Mouse (Mus musculus) gonadal fat pad, adult 2 months (tissue): Measurements from ENCODE around the gene Basp1. TPM values are rescaled to one million over a fixed set of nuclear protein-coding genes. Genes with fewer than 3 reads are reported as not detected.
"Not testable (repeated sequence)": the region's sequence is repeated elsewhere in the genome, so short reads cannot be mapped to it uniquely, and the experiment has no call there.

ENCODE experiments used
- DNase-seq: peaks from one replicate; pipeline ENCODE4 v3.0.0-alpha.2; 2012; ENCODE audit warnings: low read depth
- polyA plus RNA-seq: library from polyadenylated mRNA; depleted of rRNA; stranded (reverse); fragments of >200 nt; gene quantifications from 2 replicates; pipeline ENCODE4 v1.2.3, GENCODE M21; 2012; rRNA removed

Basp1 gene
- polyA plus RNA-seq: 41.5 and 97.4 TPM in 2 replicates

DNA sequence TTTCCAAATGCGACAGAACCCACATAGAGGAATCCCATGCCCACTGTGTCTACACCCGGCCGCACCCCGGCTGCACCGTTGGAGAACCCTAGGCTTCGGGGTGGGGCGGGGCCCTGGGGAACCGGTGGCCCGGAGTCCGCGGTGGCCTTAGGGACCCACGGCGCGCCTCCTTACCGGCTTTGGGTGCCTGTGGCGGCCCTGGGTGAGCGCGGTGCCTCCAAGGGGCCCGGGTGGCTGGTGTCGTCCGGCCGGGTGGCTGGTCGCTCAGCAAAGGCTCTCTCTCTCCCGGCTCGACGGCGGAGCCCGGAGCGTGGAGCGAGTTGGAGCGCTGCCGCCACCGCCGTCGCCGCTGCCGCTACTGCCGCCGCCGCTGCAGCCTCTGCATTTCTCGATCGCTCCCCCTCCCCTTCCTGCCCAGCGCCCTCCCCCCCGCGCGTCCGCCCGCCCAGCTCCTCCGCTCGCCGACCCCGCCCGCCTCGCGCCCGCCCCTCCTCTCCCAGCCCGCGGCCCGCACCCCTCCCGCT lies at the start of gene Basp1:
Gene Basp1, minus strand, starts transcription at position 387 of the 524 bp plus-strand sequence.
- no peak for DNase-seq

DNA sequence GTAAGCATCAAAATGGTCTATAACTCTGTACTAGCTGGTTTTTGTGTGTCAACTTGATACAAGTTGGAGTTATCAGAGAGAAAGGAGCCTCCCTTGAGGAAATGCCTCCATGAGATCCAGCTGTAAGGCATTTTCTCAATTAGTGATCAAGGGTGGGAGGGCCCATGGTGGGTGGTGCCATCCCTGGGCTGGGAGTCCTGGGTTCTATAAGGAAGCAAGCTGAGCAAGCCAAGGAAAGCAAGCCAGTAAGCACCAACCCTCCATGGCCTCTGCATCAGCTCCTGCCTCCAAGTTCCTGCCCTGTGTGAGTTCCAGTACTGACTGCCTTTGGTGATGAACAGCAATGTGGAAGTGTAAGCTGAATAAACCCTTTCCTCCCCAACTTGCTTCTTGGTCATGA lies 49.5 kb upstream of the Basp1 start:
- DNase-seq: not testable (repeated sequence)

DNA sequence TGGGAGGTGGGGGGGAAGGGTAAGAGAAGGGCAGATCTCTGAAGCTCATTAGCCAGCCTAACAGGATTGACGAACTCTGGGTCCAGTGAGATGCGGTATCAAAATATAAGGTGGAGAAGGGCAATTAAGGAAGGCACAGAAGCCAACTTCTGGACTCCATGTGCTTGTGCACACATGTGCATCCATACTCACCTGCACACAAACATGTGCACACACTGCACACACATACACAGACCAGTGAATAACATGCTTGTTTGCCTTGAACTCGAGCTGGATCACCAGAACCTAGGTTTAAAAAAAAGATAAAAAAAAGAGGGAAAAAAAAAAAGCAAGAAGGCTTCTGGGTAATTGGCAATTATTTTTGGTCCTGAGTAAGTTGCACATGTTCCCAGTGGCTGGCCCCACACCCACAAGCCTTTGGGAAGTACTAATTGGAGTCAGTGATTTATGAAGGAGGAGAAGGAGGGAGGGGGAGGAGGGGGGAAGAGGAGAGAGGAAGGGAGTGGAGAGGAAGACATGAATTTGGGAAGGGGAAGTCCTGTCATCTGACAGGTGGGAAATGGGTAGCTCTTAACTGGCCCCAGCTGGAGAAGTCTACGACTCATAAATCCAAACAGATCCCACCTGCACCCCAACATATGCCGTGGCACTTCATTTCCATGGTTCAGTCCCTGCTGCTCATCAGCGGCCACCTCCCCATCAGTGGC lies 48.6 kb upstream of the Basp1 start:
- DNase-seq: no peak

DNA sequence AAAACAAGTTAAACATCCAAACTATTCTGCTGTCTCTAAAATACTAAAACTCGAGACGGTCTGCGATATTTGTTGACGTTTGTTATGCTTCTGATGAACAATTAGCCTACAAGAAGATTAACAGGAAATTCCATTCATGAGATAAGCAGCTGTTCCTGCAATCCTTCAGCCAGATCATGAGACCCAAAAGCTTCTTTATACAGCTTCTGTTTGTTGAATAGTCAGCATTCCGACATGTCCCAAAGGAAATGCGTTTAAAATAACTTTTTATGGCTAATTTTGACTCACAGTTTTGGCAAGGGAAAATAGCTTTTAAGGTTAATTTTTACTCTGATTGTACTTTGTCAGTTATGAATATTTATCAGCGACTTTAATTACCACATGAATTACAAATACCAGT lies 46.3 kb upstream of the Basp1 start:
- no peak for DNase-seq

DNA sequence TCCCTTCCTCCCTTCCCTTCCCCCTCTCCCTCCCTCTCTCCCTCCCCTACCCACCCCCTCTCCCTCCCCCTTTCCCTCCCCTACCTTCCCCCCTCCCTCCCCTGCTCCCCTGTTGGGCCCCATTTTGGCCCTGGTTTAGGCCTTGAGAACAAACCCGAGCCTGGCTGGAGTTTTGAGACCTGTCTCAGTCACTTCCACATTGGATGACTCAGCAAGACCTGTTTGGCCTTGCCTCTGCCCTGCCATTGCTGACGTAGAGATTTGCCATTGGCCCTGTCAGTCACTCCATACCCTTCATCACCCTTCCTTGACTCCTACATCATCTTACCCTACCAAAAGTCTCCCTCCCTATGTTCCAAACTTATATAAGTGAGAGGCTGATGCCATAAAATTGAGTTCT lies 43.9 kb upstream of the Basp1 start:
- no peak for DNase-seq

DNA sequence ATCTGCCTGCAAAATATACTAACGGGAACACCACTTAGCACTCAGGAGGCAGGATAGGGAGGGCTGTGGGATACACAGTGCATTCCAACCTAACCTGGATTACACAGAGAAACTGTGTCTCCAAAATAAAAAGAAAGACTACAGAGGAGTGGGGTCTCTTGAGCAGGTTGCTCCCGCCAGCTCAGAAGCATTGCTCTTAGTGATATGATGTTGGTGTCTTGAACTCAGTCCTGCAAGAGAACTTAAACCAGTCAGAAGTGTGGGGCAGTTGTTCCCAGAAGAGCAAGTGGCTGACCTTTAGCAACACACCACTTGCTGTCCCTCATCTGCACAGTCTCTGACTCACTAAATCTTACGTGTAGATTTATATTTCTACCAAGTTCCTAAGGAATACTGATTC lies 40.0 kb upstream of the Basp1 start:
- DNase-seq: no peak

DNA sequence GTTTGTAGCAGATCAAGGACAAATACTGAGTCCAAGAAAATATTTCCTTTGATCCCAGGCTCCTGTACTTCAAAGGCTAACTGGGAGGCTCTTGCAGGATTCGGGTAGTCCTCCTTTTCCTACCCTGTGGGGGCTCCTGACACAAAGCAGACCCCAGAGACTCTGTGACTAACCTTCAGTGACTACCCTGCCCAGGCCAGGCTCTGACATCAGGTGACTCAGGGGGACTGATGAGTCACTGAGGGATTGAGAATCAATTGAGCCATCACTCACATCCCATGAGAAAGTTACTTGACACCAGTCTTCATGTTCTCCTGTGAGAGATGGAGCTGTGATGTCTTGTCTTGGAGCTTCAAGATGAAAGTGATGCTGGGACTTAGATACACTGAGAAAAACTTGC lies 35.8 kb upstream of the Basp1 start:
- no peak for DNase-seq

DNA sequence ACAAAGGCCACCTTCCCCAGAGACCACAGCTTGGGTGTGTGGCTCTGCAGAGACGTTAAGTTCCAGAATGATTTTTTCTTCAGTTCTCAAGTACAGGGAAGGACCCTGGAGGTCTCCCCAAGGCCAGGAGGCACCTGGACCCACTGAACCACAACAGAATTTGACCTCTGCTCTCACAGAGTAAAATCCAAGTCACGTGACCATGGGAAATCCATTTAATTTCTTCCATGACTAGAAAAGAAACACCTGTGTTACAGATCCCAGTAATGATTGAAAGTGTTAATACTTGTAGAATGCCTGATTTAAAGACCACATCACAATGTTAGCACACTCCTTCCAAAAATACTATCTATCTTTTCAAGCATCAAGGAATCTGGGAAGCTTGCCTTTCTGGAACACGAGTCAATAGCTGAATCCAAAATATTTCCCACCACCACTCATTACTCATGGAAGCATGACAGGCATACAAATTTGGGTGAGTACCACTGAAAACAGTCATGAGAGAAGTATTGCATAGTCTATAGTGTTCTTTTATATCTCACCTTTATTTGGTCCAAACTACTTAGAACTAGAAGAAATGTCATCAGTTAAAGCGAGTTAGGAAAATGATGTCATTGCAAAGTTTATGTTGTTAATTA lies 35.3 kb upstream of the Basp1 start:
- no peak for DNase-seq

- no peak for DNase-seq
Observed at GRCm38 (mm10) chr15:25447136-25447535, 33.6 kb upstream of the Basp1 start.

DNA sequence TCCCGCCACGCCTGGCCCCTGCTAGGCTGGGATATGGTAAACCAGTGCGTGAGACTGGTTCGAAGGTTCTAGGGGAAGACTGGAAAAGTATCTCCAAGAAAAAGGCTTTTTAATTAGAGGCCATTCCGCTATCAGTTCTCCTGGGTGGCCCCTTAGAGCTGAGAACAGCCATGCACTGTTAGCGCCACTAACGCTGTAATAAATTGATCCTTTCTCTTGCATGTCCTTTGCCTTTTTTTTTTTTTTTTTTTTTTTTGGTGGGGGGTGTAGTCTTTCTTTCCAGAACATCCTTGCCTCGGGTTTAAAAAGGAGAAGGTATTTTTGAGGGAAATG lies 32.6 kb upstream of the Basp1 start:
- no peak for DNase-seq

DNA sequence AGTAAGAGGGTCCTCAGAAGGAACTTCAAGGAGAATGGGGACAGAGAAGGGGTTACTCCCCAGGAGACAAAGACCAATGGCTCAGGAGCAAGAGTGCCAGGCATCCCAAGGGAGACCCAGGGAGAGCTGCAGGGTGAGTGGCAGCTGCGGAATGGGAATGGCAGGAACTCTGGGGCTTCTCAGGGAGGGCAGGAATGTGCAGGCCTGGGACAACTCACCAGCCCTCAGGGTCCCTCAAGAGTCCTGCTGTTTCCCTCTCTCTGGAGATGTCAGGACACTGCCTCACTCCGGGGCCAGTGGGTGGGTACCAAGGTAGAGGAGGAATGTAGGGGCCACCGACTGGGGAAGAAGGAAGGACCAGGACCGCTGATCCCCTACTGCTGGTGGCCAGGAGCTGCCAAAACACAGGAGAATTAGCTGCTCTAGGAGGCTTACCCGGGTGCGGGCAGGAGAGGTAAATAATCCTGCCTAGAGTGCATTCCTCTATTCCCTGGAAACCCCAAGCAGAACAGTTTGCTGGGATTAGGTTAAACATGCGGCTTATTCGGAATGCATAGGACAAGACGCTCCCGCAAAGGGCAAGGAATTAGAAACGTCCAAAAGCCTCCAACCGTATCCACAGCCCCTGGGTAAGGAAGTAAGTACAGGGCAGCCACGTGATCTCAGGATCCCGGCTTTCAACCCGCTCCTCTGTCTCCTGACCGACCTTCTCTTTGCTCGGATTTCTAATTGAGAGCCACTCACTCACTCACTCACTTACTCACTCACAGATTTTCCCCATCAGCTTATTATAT lies 32.0 kb upstream of the Basp1 start:
- DNase-seq: no peak

- DNase-seq: no peak
Observed at GRCm38 (mm10) chr15:25444208-25444607, 30.6 kb upstream of the Basp1 start.

DNA sequence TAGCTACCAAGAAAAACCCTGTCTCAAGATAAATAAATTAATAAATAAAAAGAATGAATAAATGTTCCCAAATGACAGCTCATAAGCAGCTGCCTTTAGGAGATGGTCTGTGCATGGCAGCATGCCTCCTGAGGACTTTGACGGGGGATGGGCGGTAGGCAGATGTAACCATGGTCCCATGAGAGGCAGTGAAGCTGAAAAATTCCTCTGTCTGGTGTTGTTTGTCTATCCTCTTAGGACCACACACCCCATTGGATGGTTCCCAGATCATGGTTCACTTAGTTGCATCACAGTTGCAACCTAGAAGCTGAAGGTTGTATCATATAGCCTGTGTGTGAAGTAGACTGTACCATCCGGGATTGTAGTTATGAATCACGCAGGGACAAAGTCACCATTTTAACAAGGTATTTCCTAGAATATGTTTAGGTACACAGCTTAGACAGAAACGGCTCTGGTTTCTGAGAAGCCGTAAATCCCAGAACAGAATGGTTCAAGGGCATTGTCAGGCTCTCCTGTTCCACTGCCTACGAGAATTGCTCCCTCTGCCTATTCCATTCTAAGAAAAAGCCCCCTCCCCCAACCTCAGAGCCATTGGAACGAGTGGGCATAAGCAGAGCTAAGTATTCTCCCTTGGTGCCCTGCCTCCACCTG lies 29.7 kb upstream of the Basp1 start:
- DNase-seq: no peak

DNA sequence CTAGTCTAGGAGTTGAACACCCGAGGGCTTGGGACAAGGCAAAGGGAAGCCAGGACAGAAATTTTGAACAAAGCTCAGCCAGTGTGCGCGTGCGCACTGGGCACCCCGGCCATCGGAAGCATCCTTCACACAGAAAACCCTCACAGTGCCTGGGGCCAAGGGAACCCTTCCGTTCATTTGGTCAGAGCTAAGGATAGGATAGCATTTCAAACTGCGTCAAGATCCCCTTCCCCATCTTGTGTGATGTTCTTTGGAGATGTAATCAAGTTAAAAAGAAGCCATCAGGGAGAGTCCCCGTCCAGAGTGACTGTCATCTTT lies 28.3 kb upstream of the Basp1 start:
- DNase-seq: no peak

DNA sequence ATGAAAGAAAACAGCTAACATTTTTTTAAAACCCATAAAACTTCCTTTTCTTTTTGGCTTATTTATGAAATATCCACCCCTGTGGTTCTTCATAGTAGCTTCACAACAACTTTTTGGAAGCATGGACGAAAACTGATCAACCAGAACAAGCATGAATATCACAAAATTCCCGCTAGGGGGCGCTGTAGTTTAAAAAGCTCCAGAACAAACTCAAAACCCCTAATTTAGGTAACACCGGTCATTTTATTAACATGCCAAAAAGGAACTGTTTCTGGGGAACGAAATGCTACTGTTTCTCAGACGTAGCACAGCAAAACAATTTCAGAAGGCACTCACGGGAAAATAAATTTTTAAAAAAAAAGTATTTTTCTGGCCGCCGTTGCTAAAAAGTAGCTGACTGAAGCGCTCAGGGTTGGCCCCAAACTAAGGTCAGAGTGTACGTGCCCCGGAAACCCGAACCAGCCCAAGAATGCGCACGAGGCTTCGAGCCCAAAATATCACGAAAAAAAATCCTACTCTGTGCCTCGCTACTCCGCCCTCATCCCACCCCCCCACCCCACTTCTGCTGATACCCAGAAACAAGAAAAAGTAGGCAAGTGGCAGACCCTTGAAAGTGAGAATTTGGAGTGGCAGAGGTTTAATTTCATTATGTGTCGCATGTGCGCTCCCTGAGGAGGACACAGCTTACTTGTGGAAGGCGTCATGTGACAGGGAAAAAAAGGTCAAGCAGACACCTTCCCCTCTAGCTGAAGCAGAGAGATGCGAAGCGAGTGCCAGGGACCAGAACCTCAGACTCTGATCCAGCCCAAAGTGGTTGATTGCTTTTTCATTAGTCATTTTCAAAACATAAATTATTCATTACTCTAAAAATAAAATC lies 27.7 kb upstream of the Basp1 start:
- DNase-seq: peak; percentile 9

GRCm38 (mm10) chr15:25440317-25440716 lies 26.8 kb upstream of the Basp1 start:
- no peak for DNase-seq

- no peak for DNase-seq
Observed at GRCm38 (mm10) chr15:25432341-25432740, 18.8 kb upstream of the Basp1 start.

DNA sequence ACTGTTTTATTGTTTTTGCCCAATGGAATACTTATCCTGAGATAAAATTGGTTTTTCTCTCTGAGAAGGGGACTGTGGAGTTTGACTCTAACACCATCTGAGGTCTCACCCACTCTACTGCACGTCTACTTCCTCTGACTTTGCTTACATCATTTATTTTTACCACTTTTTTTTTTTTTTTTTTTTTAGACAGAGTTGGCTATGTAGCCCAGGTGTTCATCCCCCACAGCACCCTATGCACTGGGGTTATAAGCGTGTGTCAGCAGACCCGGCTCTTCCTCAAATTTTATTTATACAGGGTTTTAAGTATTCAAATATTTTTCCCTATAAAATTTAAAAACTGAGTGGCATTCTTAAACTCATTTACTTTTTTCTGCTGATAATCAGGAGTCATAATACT lies 16.6 kb upstream of the Basp1 start:
- no peak for DNase-seq

- no peak for DNase-seq
Observed at GRCm38 (mm10) chr15:25429007-25429406, 15.4 kb upstream of the Basp1 start.

- DNase-seq: no peak
Observed at GRCm38 (mm10) chr15:25428551-25428950, 15.0 kb upstream of the Basp1 start.

DNA sequence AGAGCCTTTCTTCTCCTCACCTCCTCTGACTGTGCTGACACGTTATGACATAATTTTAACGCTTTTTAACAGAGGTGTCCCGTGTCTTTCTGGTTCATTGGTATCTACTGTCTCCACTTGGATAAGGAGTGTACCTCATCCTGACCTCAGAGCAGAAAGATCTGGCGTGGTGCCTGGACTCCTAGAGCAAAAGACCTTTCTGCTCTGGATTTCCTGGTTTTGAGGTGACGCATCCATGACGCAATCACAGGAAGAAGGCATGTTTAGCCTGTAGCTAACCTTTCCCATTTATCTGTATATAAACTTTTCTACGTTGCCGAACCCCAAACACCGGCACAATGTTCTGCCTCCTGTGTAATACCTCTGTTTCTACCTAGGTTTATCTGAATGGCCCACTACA lies 6.7 kb upstream of the Basp1 start:
- no peak for DNase-seq
